Mouse (Mus musculus): Measurements from ENCODE around the gene Rala. TPM values are rescaled to one million over a fixed set of nuclear protein-coding genes. Genes with fewer than 3 reads are reported as not detected.

Gene Rala
- polyA plus RNA-seq (2014; fragmentation: Nextera tagmentation; extraction: Ambion mirVana) = 83.7 and 95.5 TPM in 2 replicates

DNA sequence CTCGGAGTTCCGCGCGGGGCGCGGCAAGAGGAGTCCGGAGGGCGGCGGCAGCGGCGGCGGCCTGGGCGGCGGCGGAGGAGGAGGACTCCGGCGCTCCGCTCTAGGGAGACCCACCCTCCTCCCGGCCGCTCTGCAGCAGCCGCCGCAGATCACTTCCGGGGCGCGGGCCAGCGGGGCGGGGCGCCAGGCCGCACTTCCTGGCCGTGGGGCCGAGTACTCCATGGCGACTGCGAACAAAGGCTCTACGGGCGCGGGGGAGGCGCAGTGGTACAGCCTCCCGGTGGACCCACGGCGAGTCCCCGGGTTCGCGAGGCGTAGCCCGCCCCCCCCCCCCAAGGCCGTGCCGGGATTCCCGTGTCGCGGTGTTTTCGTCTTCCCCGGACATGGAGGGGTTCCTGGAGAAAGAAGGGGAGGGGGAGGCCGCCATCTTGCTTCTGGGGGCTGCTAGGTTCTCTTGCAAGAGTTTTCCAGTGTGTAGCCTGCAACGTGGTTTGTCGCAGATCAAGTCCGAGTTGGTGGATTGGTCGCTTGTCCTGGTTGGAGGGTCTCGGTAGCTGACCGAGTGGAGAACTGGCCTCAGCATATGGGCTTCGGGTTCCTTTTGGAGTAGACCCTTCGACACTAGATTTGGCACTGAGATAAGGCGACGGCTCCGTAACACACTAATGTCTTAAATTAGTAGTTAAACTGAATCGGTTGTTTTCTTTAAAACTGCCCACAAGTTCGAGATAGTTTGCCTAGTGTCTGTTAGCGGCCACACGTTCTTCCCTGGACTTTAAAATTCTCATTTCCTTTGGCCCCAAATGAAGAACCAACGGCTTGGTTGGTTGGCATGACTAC lies at the start of gene Rala:
TSS of gene Rala (minus strand) at position 162 of the 840 bp plus-strand sequence.
- WGBS = 10% methylated on average over 47 of the region's 69 CpGs
- Histone ChIP-seq H3K27ac (ENCODE audit: low read depth) (peak within 1 kb of the TSS; percentile 93), H3K4me3 (ENCODE audit: low read depth, low read length) (peak within 1 kb of the TSS; percentile 83), H3K4me2 (ENCODE audit: low read length) (peak within 1 kb of the TSS; percentile 61), H3K36me3 (ENCODE audit: control insufficient read depth, insufficient read depth, low read length) (no peaks in the 10 kb centered on the region), H3K4me1 (replicated peaks; ENCODE audit: control insufficient read depth, insufficient read depth, low read length) (peaks cover 9% of the 10 kb centered on the region; the same call in 1 of the 2 replicates), H3K27me3 (replicated peaks; ENCODE audit: control insufficient read depth, insufficient read depth, low read length) (no peaks in the 10 kb centered on the region), H3K9me3 (ENCODE audit: control insufficient read depth, low read length) (no peaks in the 10 kb centered on the region), H3K9ac (ENCODE audit: low read length) (peak within 1 kb of the TSS; percentile 85)
- DNase-seq (ENCODE audit: low spot score) (peak; percentile 96), ATAC-seq (replicated peaks; ENCODE audit: low FRiP score, low TSS enrichment, low read depth) (peak; percentile 100)

DNA sequence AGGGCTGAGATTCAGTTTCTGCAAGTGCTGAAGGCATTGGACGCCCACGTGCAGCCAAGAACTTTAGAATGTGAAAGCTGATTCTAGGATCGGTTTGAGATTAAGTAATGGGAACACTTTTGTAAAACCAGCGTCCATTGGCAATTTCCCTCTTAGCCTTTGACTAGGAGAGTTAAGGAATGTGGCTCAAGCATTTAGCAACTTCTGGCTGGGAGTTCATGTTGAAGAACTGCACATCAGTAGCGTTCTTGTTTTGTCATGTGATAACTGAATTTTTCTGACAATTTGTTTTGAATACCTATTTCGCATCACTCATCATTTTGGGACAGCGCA lies 49.4 kb upstream of the Rala start:
- H3K4me2 ChIP-seq (ENCODE audit: low read length) = peak overlapping the region; percentile 88
- H3K36me3 ChIP-seq (ENCODE audit: control insufficient read depth, insufficient read depth, low read length) = peaks cover 5% of the 10 kb centered on the region; the same call in 1 of the 2 replicates
- peak; percentile 33 for ATAC-seq (replicated peaks; ENCODE audit: low FRiP score, low TSS enrichment, low read depth)
- peak overlapping the region; percentile 84; the same call in 1 of the 2 replicates for H3K27ac ChIP-seq (ENCODE audit: low read depth)
- WGBS = 37% methylated on average over 7 of the region's 7 CpGs
- DNase-seq (ENCODE audit: low spot score) = no peak
- 0 out of 2 replicates have a peak, but pooled peaks cover 3% of the 10 kb centered on the region for H3K4me1 ChIP-seq (replicated peaks; ENCODE audit: control insufficient read depth, insufficient read depth, low read length)
- H3K9me3 ChIP-seq (ENCODE audit: control insufficient read depth, low read length) = no peaks in the 10 kb centered on the region
- peak overlapping the region; percentile 87 for H3K4me3 ChIP-seq (ENCODE audit: low read depth, low read length)
- peak overlapping the region; percentile 89; the same call in 1 of the 2 replicates for H3K9ac ChIP-seq (ENCODE audit: low read length)
- H3K27me3 ChIP-seq (replicated peaks; ENCODE audit: control insufficient read depth, insufficient read depth, low read length) = no peaks in the 10 kb centered on the region

DNA sequence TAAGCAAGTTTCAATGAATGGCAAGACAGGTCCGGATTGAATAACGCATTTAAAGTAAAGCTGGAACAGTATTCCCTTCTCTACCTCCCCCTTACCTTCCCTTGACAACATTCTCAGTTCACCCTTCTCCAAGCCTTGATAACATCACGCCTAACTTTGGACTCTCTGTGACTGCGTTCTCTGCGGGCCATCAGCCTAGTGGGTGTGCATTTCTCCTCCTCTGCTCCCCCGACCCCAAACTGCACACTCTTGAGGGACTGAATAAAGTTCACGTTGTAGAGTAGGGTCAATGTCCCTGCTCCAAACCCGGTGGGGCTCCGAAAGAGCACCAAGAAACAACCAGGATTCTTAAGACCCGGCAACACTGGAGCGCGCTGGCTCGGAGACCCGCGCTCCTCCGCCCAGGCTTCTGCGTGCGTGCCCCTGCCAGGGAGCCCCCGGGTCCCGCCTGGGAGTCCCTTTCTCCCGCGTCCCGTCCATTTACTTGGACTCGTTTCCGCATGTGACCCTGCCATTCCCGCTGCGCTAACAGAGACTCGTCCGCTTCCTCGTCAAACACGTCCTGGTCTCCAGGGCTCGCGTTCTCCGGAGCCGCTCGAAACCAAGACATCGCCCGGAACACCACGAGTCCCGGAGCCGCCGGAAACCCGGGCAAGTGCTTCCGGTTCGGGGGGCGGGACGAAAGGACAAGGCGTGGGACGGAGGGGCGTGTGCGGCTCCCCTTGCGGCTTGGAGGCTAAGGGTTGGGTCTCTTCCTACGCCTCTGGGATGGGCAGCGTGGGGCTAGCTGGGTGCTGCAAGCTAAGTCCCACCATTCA lies 48.9 kb upstream of the Rala start, which contains the start of gene Yae1d1:
TSS of gene Yae1d1 (minus strand) at position 653 of the 818 bp plus-strand sequence.
- WGBS = under 1% methylated on average over 54 of the region's 54 CpGs
- peak; percentile 99 for ATAC-seq (replicated peaks; ENCODE audit: low FRiP score, low TSS enrichment, low read depth)
- peak within 1 kb of the TSS; percentile 88 for H3K4me2 ChIP-seq (ENCODE audit: low read length)

DNA sequence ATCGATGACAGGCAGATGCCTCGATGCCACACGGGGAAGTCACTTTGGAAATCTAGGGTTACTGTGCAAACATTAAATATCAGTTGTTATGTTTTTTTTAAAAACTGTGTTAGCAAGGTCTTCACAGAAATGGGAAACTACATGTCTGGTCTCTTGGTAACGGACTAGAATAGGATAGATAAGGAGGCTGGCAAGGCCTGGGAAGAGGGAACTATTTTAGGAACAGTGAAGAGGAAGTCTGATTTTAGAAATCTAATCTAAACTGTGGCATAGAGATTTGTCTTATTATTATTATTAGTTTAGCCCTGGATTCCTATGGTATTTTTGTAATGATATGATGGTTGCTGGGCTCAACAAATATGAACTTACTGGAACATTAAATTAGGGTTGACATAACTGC lies 48.0 kb upstream of the Rala start:
- H3K4me2 ChIP-seq (ENCODE audit: low read length) = peak overlapping the region; percentile 88
- ATAC-seq (replicated peaks; ENCODE audit: low FRiP score, low TSS enrichment, low read depth) = no peak
- no peaks in the 10 kb centered on the region for H3K9me3 ChIP-seq (ENCODE audit: control insufficient read depth, low read length)
- peak overlapping the region; percentile 89 for H3K9ac ChIP-seq (ENCODE audit: low read length)
- H3K36me3 ChIP-seq (ENCODE audit: control insufficient read depth, insufficient read depth, low read length) = peaks cover 14% of the 10 kb centered on the region
- 0 out of 2 replicates have a peak, but pooled peaks cover 3% of the 10 kb centered on the region for H3K4me1 ChIP-seq (replicated peaks; ENCODE audit: control insufficient read depth, insufficient read depth, low read length)
- DNase-seq (ENCODE audit: low spot score) = no peak
- no peak overlapping the region for H3K27ac ChIP-seq (ENCODE audit: low read depth)
- 82% methylated on average over 4 of the region's 4 CpGs for WGBS
- no peaks in the 10 kb centered on the region for H3K27me3 ChIP-seq (replicated peaks; ENCODE audit: control insufficient read depth, insufficient read depth, low read length)
- H3K4me3 ChIP-seq (ENCODE audit: low read depth, low read length) = peak overlapping the region; percentile 87

More for the DNA sequence above, 48.9 kb upstream of the Rala start, which contains the start of gene Yae1d1:
- H3K27me3 ChIP-seq (replicated peaks; ENCODE audit: control insufficient read depth, insufficient read depth, low read length) = no peaks in the 10 kb centered on the region
- H3K9me3 ChIP-seq (ENCODE audit: control insufficient read depth, low read length) = no peaks in the 10 kb centered on the region
- peak within 1 kb of the TSS; percentile 87 for H3K4me3 ChIP-seq (ENCODE audit: low read depth, low read length)
- peak; percentile 98 for DNase-seq (ENCODE audit: low spot score)
- H3K9ac ChIP-seq (ENCODE audit: low read length) = peak within 1 kb of the TSS; percentile 89
- H3K36me3 ChIP-seq (ENCODE audit: control insufficient read depth, insufficient read depth, low read length) = peaks cover 5% of the 10 kb centered on the region
- peak within 1 kb of the TSS; percentile 84 for H3K27ac ChIP-seq (ENCODE audit: low read depth)
- 0 out of 2 replicates have a peak, but pooled peaks cover 3% of the 10 kb centered on the region for H3K4me1 ChIP-seq (replicated peaks; ENCODE audit: control insufficient read depth, insufficient read depth, low read length)

DNA sequence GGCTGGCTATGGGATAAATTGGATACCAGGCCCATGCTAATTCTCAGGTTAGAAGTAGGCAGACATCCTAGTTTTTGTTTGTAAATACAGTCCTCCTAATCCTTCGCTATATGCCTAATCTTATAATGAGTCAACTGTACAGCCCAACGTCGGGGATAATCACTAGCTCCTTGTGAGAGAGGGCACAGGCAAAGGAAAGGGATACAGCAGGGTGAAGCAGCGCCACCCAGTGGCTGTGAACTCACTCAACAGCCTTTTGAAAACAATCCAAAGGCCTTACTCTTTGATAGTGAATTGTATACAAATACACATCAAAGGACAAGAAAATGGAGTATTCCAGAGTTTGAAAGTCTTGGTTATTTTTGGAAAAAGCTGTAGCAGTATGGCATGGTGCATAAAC lies 39.2 kb upstream of the Rala start:
- no peaks in the 10 kb centered on the region for H3K9me3 ChIP-seq (ENCODE audit: control insufficient read depth, low read length)
- DNase-seq (ENCODE audit: low spot score) (no peak), ATAC-seq (replicated peaks; ENCODE audit: low FRiP score, low TSS enrichment, low read depth) (no peak)
- no peak overlapping the region for H3K27ac ChIP-seq (ENCODE audit: low read depth)
- H3K4me1 ChIP-seq (replicated peaks; ENCODE audit: control insufficient read depth, insufficient read depth, low read length) = no peaks in the 10 kb centered on the region
- 53% methylated on average over 4 of the region's 4 CpGs for WGBS
- H3K9ac ChIP-seq (ENCODE audit: low read length) = no peak overlapping the region
- H3K4me2 ChIP-seq (ENCODE audit: low read length) = no peak overlapping the region
- H3K36me3 ChIP-seq (ENCODE audit: control insufficient read depth, insufficient read depth, low read length) = peaks cover 48% of the 10 kb centered on the region
- no peak overlapping the region for H3K4me3 ChIP-seq (ENCODE audit: low read depth, low read length)
- H3K27me3 ChIP-seq (replicated peaks; ENCODE audit: control insufficient read depth, insufficient read depth, low read length) = no peaks in the 10 kb centered on the region

DNA sequence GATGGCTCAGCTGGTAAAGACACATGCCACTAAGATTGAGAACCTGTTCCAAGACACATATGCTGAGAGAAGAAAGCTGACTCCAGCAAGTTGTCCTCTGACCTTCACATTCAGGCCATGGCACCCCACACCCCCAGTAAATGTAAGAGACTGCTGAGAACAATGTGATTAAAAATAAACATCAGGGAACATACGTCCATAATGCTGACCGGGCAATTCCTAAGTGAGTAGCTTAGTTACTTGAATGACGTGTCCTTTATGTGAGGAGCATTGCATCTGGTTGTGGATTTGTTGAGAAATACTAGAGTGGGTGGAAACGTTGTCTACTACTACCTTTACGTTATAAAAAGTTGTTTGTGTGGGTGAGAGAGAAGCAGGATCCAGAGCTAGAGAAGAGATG lies 38.6 kb upstream of the Rala start:
- ATAC-seq (replicated peaks; ENCODE audit: low FRiP score, low TSS enrichment, low read depth) = no peak
- no peak for DNase-seq (ENCODE audit: low spot score)
- Histone ChIP-seq H3K27ac (ENCODE audit: low read depth) (no peak overlapping the region), H3K9ac (ENCODE audit: low read length) (no peak overlapping the region), H3K4me1 (replicated peaks; ENCODE audit: control insufficient read depth, insufficient read depth, low read length) (no peaks in the 10 kb centered on the region), H3K36me3 (ENCODE audit: control insufficient read depth, insufficient read depth, low read length) (peaks cover 45% of the 10 kb centered on the region), H3K4me3 (ENCODE audit: low read depth, low read length) (no peak overlapping the region), H3K27me3 (replicated peaks; ENCODE audit: control insufficient read depth, insufficient read depth, low read length) (no peaks in the 10 kb centered on the region), H3K9me3 (ENCODE audit: control insufficient read depth, low read length) (no peaks in the 10 kb centered on the region), H3K4me2 (ENCODE audit: low read length) (no peak overlapping the region)
- WGBS = 87% methylated on average over 5 of the region's 5 CpGs

DNA sequence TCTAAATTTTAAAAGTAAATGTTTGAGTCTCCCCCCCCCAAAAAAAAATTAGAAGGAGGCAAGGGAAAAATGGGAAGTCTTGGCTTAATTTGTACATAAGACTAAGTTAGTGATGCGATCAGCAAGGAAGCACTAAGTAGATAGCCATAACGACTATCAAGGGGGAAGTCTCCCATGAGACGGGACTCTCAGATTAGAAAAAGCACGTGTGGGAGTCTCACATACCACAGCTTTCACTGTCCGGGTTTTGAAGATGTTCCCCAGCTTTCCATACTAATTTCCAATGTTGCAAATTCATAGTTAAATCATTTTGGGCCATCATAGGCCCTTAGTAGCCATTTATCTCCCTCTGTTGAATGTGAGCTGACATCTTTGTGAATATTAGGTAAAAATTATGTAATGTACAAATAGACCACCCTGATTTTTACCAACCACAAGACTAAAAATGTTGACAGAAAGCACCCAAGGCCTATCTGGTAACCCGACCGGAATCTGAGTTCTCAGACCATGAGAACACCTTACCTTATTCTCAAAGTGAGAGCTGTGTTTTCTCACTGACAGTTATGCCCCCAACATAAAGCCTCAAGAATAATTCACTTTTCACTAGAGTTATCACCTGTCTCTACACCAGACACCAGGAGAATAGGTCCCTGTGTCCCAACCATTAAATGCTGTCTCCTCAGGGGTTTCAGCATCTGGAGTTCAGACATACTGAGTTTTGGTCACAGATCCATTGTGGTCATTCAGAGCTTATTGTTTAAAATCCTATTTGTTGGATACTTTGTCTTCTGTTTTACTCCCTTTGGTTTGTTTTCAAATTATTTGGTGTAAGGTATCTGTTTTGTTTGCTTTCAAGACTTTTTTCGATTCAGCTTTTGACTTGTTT lies 33.1 kb upstream of the Rala start:
- Histone ChIP-seq H3K4me1 (replicated peaks; ENCODE audit: control insufficient read depth, insufficient read depth, low read length) (no peaks in the 10 kb centered on the region), H3K36me3 (ENCODE audit: control insufficient read depth, insufficient read depth, low read length) (no peaks in the 10 kb centered on the region), H3K27ac (ENCODE audit: low read depth) (no peak overlapping the region), H3K9ac (ENCODE audit: low read length) (no peak overlapping the region), H3K4me3 (ENCODE audit: low read depth, low read length) (no peak overlapping the region), H3K9me3 (ENCODE audit: control insufficient read depth, low read length) (no peaks in the 10 kb centered on the region), H3K4me2 (ENCODE audit: low read length) (no peak overlapping the region), H3K27me3 (replicated peaks; ENCODE audit: control insufficient read depth, insufficient read depth, low read length) (no peaks in the 10 kb centered on the region)
- ATAC-seq (replicated peaks; ENCODE audit: low FRiP score, low TSS enrichment, low read depth) (no peak), DNase-seq (ENCODE audit: low spot score) (no peak)
- WGBS = 76% methylated on average over 8 of the region's 8 CpGs

DNA sequence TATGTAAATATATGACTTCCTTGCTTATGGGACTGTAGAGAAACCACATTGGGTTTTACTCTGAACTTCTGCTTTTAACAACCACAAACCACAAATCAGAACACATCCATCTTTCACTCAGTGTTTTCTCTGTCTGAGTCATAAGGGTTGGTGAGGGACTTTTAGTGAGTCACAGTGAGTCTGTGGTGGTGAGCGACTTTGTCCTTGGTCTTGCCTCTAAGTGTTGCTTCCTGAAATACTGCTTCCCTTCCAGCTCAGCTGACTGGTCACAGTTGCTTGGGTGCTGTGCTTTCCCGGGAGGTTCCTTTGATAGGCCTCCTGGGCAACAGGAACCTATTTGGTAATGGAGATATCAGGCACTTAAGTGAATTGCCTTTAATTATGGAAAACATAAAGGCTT lies 31.9 kb upstream of the Rala start:
- no peak overlapping the region for H3K4me2 ChIP-seq (ENCODE audit: low read length)
- no peaks in the 10 kb centered on the region for H3K4me1 ChIP-seq (replicated peaks; ENCODE audit: control insufficient read depth, insufficient read depth, low read length)
- no peak for DNase-seq (ENCODE audit: low spot score)
- H3K36me3 ChIP-seq (ENCODE audit: control insufficient read depth, insufficient read depth, low read length) = no peaks in the 10 kb centered on the region
- H3K27me3 ChIP-seq (replicated peaks; ENCODE audit: control insufficient read depth, insufficient read depth, low read length) = no peaks in the 10 kb centered on the region
- H3K27ac ChIP-seq (ENCODE audit: low read depth) = no peak overlapping the region
- H3K9ac ChIP-seq (ENCODE audit: low read length) = no peak overlapping the region
- ATAC-seq (replicated peaks; ENCODE audit: low FRiP score, low TSS enrichment, low read depth) = no peak
- H3K9me3 ChIP-seq (ENCODE audit: control insufficient read depth, low read length) = no peaks in the 10 kb centered on the region
- 43% methylated on average over 2 of the region's 2 CpGs for WGBS
- H3K4me3 ChIP-seq (ENCODE audit: low read depth, low read length) = no peak overlapping the region
